Mouse (Mus musculus) gastrocnemius, postnatal 25 days (tissue): ENCODE measurements around the gene Rubcnl. TPM values are rescaled to one million over a fixed set of nuclear protein-coding genes. Genes with fewer than 3 reads are reported as not detected.

Experiments
- DNase-seq: peaks from one replicate; pipeline ENCODE4 v3.0.0; 2022
- total RNA-seq, 2 experiments: library from RNA; stranded (reverse); gene quantifications; 1 replicate in 1 of 2; 2 replicates in 1 of 2; pipeline ENCODE4 v1.2.3; 2021

The Rubcnl gene
- total RNA-seq, 2 experiments from 2014 or later, result 0.10 TPM; not detected in 1

DNA sequence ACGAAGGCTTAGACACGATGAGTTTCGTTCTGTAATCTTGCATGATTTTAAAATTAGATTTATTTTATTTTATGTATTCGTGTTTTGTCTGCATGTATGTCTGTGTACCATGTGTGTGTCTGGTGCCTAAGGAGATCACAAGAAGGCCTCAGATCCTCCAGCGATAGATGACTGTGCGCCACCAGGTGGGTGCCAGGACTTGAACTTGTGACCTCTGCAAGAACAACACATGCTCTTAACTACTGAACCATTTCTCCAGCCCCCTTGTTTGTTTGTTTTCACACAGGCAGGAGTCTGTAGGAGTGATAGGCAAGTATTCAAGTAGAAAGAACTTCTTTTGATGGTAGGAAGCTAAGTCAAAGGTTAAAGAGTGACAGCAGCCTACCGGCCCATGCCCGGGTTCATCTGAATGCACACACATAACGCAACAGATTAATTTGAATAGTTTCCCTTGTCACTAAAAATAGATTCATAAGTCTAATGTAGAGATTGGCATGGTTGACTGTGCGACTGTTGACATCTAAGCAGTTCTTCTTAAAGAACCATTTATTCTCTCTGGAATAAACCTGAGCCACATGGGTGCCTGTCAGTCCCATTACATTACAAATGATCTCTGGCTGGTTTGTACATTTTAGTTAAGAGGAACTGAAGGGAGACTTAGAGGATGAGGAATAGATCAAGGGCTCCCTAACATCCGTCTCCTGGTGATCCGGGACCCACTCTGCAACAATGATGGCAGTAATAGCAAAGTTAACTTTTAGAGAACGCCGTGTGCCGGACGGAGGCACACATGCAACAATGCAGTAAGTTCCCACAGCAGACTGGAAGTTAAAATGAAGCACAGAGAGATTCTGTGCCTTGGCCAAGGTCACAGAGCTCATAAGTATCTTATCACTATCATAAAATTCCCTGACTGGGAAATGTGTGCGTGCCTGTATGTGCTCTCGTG is 2.3 kb downstream of the Rubcnl start:
- no peak for DNase-seq

- DNase-seq, result no peak
Measured at GRCm38 (mm10) chr14:75018829-75019228, 3.0 kb downstream of the Rubcnl start.

GRCm38 (mm10) chr14:75020581-75021253 is 4.9 kb downstream of the Rubcnl start:
- DNase-seq, result no peak

DNA sequence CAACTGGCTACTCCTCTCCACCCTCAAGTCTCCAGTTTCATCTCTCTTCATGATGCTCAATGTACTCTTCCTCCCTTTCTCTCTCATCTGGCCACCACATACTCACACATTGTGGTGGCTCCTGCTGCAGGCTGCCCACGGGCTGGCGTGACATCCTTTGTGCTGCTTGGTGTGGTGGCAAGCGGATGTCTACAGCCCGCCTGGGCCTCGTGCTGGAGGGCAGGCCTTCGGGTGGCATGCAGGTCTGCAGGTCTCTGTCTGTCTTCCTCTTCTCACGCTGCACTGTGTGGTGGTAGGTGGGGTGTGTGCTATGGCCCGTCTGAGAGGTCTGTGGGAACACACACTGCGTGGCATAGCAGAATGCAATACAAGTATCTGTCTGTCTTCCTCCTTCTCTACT is 6.7 kb downstream of the Rubcnl start:
- no peak for DNase-seq

GRCm38 (mm10) chr14:75024793-75025710 is 9.2 kb downstream of the Rubcnl start:
- DNase-seq, result no peak

GRCm38 (mm10) chr14:75030764-75031163 is 14.9 kb downstream of the Rubcnl start:
- DNase-seq, result no peak

- DNase-seq, result no peak
Measured at GRCm38 (mm10) chr14:75031999-75032575, 16.3 kb downstream of the Rubcnl start.

DNA sequence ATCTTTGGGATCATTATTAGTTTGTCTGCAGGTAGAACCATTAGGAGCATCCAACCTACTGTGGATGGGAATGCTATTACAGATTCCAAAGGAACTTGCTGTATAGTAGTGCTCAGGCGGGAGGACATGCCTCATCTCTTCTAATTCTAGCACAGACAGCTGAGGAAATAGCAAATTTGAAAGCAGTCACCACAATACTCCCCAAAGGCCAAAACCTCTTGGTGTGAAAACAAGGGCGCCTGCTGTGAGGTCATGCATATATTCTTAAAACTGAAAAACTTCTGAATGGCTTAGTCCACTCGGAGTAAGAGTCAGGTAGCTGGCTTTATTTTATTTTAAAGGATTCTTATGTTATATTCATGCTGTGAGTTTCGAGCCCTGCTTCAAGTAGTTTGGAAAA is 16.9 kb downstream of the Rubcnl start:
- DNase-seq, result no peak

GRCm38 (mm10) chr14:75034240-75034639 is 18.4 kb downstream of the Rubcnl start:
- DNase-seq, result no peak

DNA sequence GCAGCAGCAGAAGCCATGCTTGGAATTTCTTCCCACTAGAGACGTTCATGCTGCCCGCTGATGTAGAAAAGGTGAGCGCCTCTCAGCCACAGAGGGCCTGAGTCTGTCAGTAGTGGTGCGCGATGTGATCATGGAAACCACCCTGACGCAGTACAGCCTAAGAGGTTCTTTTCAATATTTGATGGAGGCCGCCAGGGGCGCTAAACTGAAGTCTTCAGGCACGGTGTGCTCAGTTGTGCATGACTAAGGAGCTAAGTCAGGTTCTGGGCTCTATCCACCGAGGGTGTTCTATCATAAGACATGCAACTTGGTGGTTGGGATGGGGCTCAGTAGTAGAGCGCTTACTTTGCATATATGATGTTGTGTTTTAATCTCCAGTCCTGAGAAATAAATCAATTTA is 19.6 kb downstream of the Rubcnl start:
- no peak for DNase-seq

GRCm38 (mm10) chr14:75045184-75045583 is 29.4 kb downstream of the Rubcnl start:
- no peak for DNase-seq

- no peak for DNase-seq
Measured at GRCm38 (mm10) chr14:75052451-75052850, 36.6 kb downstream of the Rubcnl start.

DNA sequence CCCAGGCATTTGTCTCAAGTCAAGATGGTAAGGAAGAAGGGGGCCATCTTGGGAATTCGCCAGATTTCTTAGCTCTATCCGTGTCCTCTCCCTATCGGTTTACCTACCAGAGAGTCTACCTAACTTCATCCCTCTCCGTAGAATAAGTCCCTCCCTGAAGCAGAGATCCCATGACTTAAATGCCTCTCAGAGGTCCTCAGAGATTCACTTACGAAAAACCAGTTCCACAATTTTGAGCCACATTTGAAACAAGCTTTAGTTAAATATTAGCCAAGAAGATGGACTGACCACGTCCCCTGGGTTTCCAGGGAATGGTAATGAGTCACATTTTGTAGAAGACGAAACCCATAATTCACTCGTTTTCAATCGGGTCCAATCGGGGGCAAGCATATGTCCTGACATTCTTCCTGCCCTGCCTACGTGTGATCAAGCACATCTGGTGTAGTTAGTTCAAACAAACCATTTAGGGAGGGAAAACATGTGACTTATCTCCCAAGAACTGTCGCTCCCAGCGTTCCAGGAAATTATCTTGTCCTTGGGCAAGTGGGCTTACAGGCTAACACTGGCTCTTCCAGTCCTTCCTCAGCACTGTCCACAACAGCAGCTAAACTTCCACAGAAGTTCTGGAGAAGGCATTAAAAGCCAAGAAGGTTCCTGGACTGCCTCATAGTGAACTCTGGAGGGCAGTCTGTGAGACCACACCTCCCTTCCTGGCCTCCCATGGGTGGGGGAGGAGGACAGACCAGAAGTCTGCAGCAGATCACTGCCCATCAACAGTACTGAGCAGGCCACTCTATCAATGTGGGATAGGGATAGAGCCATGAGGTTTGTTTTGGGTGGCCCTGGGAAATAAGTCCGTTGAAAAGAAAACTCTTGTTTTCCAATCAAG is 38.9 kb downstream of the Rubcnl start:
- no peak for DNase-seq

GRCm38 (mm10) chr14:75056861-75057431 is 41.1 kb downstream of the Rubcnl start:
- DNase-seq, result no peak

- DNase-seq, result no peak
Measured at GRCm38 (mm10) chr14:75060562-75060961, 44.7 kb downstream of the Rubcnl start.

DNA sequence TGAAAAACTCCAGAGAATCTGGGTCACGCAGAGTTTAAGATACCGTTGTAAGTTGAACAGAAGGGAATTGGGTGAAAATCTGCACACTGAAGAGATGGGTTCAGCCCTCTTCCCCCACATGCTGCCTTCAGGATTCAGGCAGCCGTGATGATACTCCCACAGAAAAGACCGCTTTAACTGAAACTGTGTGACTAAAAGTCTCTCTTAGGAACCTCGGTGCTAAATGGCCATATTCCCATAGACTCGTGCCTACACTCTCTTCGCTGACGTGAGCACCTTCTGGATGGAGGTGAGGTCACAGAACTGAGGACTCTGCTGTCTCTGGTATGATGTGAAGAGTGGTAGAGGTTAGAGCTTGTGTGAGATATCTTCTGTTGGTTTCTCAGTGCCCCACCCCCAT is 48.1 kb downstream of the Rubcnl start:
- DNase-seq, result no peak

- DNase-seq, result no peak
Measured at GRCm38 (mm10) chr14:75064520-75064919, 48.7 kb downstream of the Rubcnl start.

DNA sequence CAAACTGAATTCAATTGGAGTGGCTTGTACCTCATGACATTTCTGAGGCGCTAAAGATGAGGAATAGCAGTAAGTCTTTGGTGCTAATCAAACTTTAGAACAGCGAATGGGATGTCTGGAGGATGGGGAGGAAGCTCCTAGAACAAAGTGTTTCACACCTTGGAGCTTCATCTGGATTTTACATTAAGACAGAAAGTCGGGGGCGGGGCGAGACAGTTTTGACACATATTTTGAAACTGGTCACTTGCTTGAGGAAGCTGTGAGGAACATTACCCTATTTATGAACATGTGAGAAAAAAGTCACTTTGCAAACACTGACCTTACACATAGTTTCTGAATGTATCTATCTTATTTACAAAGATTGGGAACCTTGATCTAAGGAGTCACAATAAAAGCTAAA is 49.4 kb downstream of the Rubcnl start:
- DNase-seq, result no peak

DNA sequence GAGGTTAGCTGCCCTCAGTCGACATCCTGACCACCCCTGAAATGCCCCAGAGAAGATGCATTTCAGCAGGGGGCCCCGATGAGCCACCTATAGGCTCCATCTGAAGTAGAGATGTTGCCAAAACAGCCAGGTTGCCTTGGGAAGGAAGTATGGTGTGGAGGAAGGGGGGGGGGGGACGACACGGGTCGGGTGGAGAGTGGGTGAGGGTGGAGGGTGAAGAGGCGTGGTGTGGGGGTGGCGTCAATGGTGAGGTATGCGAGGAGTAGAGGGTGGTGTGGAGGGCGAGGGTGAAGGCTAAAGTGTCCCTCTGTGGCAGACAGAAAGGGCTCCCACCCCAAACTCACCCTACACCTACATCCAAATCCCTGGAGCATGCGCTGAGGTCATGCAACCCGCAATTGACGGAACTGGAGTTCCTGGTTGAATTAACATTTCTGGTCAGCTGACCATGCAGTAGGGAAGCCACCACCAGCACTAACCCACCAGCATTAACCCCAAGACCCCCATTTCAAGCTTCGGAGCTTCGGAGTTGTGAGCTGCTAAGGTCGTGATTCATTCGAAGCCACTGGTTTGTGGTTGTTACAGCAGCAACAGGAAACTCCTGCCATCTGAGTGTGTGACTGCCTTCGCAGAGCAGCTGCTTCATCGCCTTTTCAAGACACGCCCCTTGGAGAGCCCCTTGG is 52.7 kb downstream of the Rubcnl start:
- no peak for DNase-seq
